Mouse (Mus musculus): ENCODE results near the gene Rmdn3.

DNA sequence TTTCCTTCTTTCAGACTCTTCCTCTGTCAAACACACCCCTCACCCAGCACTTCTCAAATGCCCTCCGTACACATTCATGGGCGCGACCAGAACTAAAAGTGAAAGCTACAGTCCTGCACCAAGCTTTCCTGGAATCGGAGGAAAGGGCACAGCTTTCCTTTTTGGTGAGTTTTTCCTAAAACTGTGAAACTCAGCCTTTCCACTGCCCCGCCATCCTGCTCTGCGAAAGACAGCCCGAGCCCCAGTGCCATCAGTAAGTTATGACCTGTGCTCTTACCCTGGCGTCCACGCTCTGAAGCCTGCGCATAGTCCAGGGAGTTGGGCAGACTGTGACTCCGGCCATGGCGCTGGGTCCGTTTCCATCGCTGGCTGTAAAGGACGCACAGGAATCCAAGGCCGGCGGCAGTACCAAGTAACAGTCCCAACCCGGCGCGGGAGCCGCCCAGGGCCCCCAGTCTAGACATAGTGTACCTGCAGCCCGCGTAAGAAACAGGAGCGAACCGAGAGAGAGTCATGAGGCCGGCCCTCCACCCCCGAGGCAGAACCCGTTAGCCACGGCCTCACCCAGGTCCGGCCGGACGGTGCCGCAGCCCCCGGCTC is 653 bp downstream of the Rmdn3 start:
- no peak for TF ChIP-seq POLR2A (IDR thresholded peaks at IDR 0.05; ENCODE audit: extremely low read depth, insufficient read depth, low read length)
- no peak for TF ChIP-seq CTCF (IDR thresholded peaks at IDR 0.05; ENCODE audit: extremely low read depth, insufficient read depth, low read length)
